Mouse (Mus musculus) retina, embryonic 14.5 days (tissue): ENCODE data around the gene Gm10662.
"Not testable (repeated sequence)": the region's sequence is repeated elsewhere in the genome, so short reads cannot be mapped to it uniquely, and the experiment has no call there.

Source experiments
- DNase-seq: peaks from one replicate; pipeline ENCODE4 v3.0.0-alpha.2; 2015; ENCODE audit warnings: low spot score

Gm10662 gene

DNA sequence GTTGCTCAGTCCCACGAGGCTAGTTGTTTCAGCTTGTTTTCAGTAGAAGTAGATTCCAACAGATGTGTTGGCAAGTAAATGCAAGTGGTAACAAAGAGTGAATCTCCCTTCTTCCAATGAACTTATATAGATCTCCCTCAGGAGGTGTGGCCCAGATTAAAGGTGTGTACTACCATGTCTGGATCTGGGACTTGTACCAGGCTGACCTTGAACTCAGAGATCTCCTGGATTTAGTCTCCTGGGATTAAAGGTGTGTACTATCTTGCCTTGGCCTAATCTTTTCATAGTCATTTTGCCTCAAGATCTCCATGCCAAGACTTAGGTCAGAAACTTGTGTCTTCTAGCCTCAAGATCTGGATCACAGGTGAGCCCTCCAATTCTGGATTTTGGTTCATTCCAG, at the start of gene Gm10662:
Gene Gm10662 (minus strand): TSS at position 101 of the 400 bp plus-strand sequence.
- not testable (repeated sequence) for DNase-seq

DNA sequence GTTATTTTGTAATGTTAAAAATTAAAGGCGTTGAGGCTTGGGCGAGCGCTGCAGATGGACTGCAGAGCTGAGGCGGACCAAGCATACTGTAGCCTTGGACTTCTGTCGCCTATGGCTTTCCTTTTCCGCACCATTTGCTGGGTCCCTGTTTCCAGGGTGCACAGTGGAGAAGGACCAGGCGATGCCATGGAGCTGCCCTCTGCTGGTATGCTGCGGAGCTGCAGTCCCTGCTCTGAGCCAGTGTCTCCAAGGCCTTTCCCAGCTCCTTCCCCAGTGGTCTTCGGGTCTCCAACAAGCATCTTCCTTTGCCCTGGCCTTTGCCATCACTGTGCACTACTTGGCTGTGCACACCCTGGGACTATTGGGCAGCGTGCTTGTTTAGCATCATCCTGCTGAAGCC, 19.2 kb upstream of the Gm10662 start:
- not testable (repeated sequence) for DNase-seq
